11 mouse cellular contexts compared by ENCODE assay signal in genomic region chr6:119052801-119053200, GRCm38 (mm10).
DNase-seq lines count a peak whose midpoint lies in the region; ATAC-seq lines count a peak whose summit lies in the region.
"Had no signal": no experiment of that assay in that cellular context is flagged by ENCODE, and none has a peak within 500 bp of the region (broad histone marks: within the 10 kb centered on the region; RNA-seq: fewer than 3 reads in every experiment).

No protein-coding gene starts in this region.

- no peaks in the 10 kb centered on the region for H3K9me3 ChIP-seq in heart, embryonic 14.5 days (ENCODE audit: control insufficient read depth, low read length)
- H3K9me3 ChIP-seq in embryonic facial prominence, embryonic 15.5 days (replicated peaks): no peaks in the 10 kb centered on the region
- no peaks in the 10 kb centered on the region for H3K9me3 ChIP-seq in kidney, embryonic 14.5 days (ENCODE audit: control insufficient read depth, low read length)
- no peaks in the 10 kb centered on the region for H3K9me3 ChIP-seq in midbrain, embryonic 13.5 days
- H3K9me3 ChIP-seq: forebrain, embryonic 10.5 days; megakaryocyte, embryonic 14.5 days had no signal

- H3K27me3 ChIP-seq in heart, embryonic 14.5 days (ENCODE audit: control insufficient read depth, insufficient read depth, low read length): no peaks in the 10 kb centered on the region
- H3K27me3 ChIP-seq in embryonic facial prominence, embryonic 15.5 days: no peaks in the 10 kb centered on the region
- H3K27me3 ChIP-seq in kidney, embryonic 14.5 days (ENCODE audit: control insufficient read depth, insufficient read depth, low read length): no peaks in the 10 kb centered on the region
- H3K27me3 ChIP-seq in midbrain, embryonic 13.5 days: no peaks in the 10 kb centered on the region

- intact Hi-C loops in heart, postnatal 36 days (cut with DNase I): no loop called here

- 0 out of 2 replicates have a peak overlapping the region, but pooled peaks have one; percentile 11 for H3K4me2 ChIP-seq in heart, embryonic 14.5 days (ENCODE audit: low read length)
- no peak overlapping the region; the same call in 1 of the 2 replicates for H3K4me2 ChIP-seq in embryonic facial prominence, embryonic 15.5 days (replicated peaks)
- peak overlapping the region; percentile 19 for H3K4me2 ChIP-seq in kidney, embryonic 14.5 days (replicated peaks; ENCODE audit: low read depth, low read length)
- H3K4me2 ChIP-seq in midbrain, embryonic 13.5 days (replicated peaks): no peak overlapping the region

- DNase-seq in heart, postnatal 36 days: no peak
- peak; percentile 73 for DNase-seq in lung, postnatal 14 days
- DNase-seq in B cell, adult 2 months: no peak
- DNase-seq in thymus, postnatal 0 days (ENCODE audit: low spot score): no peak
- DNase-seq: cerebellum, postnatal 14 days had no signal

- no peak for ATAC-seq in heart, embryonic 14.5 days (ENCODE audit: insufficient number of reproducible peaks, insufficient read depth, low FRiP score, low read depth)
- no peak for ATAC-seq in embryonic facial prominence, embryonic 15.5 days (ENCODE audit: insufficient number of reproducible peaks, low FRiP score, low TSS enrichment, low read depth)
- ATAC-seq in kidney, embryonic 14.5 days (ENCODE audit: low FRiP score, low TSS enrichment): peak; percentile 70
- no peak for ATAC-seq in midbrain, embryonic 13.5 days

- no peak overlapping the region for H3K4me3 ChIP-seq in heart, embryonic 14.5 days (ENCODE audit: control insufficient read depth in 1 of 2, insufficient read depth in 1 of 2, low read depth in 1 of 2, low read length in 2 of 2)
- H3K4me3 ChIP-seq in embryonic facial prominence, embryonic 15.5 days (replicated peaks): no peak overlapping the region
- H3K4me3 ChIP-seq in kidney, embryonic 14.5 days (ENCODE audit: low read length): no peak overlapping the region
- no peak overlapping the region for H3K4me3 ChIP-seq in midbrain, embryonic 13.5 days (replicated peaks)
- H3K4me3 ChIP-seq: forebrain, embryonic 10.5 days; megakaryocyte, embryonic 14.5 days had no signal

- WGBS in heart, embryonic 14.5 days: 66% methylated on average over 10 of the region's 10 CpGs
- 47% methylated on average over 10 of the region's 10 CpGs for WGBS in embryonic facial prominence, embryonic 15.5 days
- WGBS in kidney, embryonic 14.5 days: 56% methylated on average over 10 of the region's 10 CpGs
- WGBS in midbrain, embryonic 13.5 days: 83% methylated on average over 10 of the region's 10 CpGs

- H3K9ac ChIP-seq in heart, embryonic 14.5 days (ENCODE audit: low read length): no peak overlapping the region
- H3K9ac ChIP-seq in embryonic facial prominence, embryonic 15.5 days: no peak overlapping the region
- H3K9ac ChIP-seq in kidney, embryonic 14.5 days (ENCODE audit: low read depth, low read length): no peak overlapping the region
- no peak overlapping the region for H3K9ac ChIP-seq in midbrain, embryonic 13.5 days (replicated peaks)

- H3K36me3 ChIP-seq in heart, embryonic 14.5 days (ENCODE audit: control insufficient read depth, insufficient read depth, low read length): peaks cover 59% of the 10 kb centered on the region
- H3K36me3 ChIP-seq in embryonic facial prominence, embryonic 15.5 days: 0 out of 2 replicates have a peak, but pooled peaks cover 3% of the 10 kb centered on the region
- no peaks in the 10 kb centered on the region for H3K36me3 ChIP-seq in kidney, embryonic 14.5 days (ENCODE audit: control insufficient read depth, insufficient read depth, low read length)
- H3K36me3 ChIP-seq in midbrain, embryonic 13.5 days: peaks cover 8% of the 10 kb centered on the region
- H3K36me3 ChIP-seq: forebrain, embryonic 10.5 days had no signal

- peak overlapping the region; percentile 30 to 34; a peak in 3 of 4 replicates for H3K27ac ChIP-seq in heart, embryonic 14.5 days (replicated peaks in 1 of 2; ENCODE audit: control insufficient read depth in 1 of 2, insufficient read depth in 1 of 2, low read depth in 2 of 2, low read length in 2 of 2)
- peak overlapping the region; percentile 65; the same call in 1 of the 2 replicates for H3K27ac ChIP-seq in embryonic facial prominence, embryonic 15.5 days (replicated peaks)
- H3K27ac ChIP-seq in kidney, embryonic 14.5 days (ENCODE audit: low read depth, low read length): 0 out of 2 replicates have a peak overlapping the region, but pooled peaks have one; percentile 11
- no peak overlapping the region for H3K27ac ChIP-seq in midbrain, embryonic 13.5 days
- H3K27ac ChIP-seq: forebrain, embryonic 10.5 days had no signal

- H3K4me1 ChIP-seq in heart, embryonic 14.5 days (ENCODE audit: control insufficient read depth in 2 of 2, insufficient read depth in 2 of 2, low read length in 2 of 2): peaks cover 27 to 51% of the 10 kb centered on the region in 2 experiments
- peaks cover 21% of the 10 kb centered on the region for H3K4me1 ChIP-seq in embryonic facial prominence, embryonic 15.5 days
- H3K4me1 ChIP-seq in kidney, embryonic 14.5 days (ENCODE audit: control insufficient read depth, insufficient read depth, low read length): no peaks in the 10 kb centered on the region
- no peaks in the 10 kb centered on the region for H3K4me1 ChIP-seq in midbrain, embryonic 13.5 days (replicated peaks)
- H3K4me1 ChIP-seq: megakaryocyte, embryonic 14.5 days had no signal

Comparison
In these comparisons a context has a peak if more than half of its experiments do, and no peak if none do; other contexts are left out.
1. H3K4me2 ChIP-seq: peak in heart, embryonic 14.5 days (single experiment) and kidney, embryonic 14.5 days (single experiment); none in embryonic facial prominence, embryonic 15.5 days (single experiment) and midbrain, embryonic 13.5 days (single experiment).